Mouse (Mus musculus) cerebellum, adult 9-11 months (tissue): Measurements from ENCODE around the gene Sh3pxd2a.

Experiments used
- DNase-seq: peaks from one replicate; pipeline ENCODE4 v3.0.0; 2022

Gene Sh3pxd2a

GRCm38 (mm10) chr19:47266070-47266801 lies 198.0 kb downstream of the Sh3pxd2a start:
- no peak for DNase-seq

GRCm38 (mm10) chr19:47264322-47265092 lies 199.7 kb downstream of the Sh3pxd2a start:
- DNase-seq, result peak; percentile 82

GRCm38 (mm10) chr19:47263621-47264020 lies 200.6 kb downstream of the Sh3pxd2a start:
- DNase-seq, result no peak

GRCm38 (mm10) chr19:47261196-47261595 lies 203.0 kb downstream of the Sh3pxd2a start:
- no peak for DNase-seq

GRCm38 (mm10) chr19:47259581-47259980 lies 204.6 kb downstream of the Sh3pxd2a start:
- no peak for DNase-seq

- no peak for DNase-seq
These were observed 208.3 kb downstream of the Sh3pxd2a start for GRCm38 (mm10) chr19:47255919-47256318.

GRCm38 (mm10) chr19:47255036-47255435 lies 209.2 kb downstream of the Sh3pxd2a start:
- DNase-seq, result no peak

- DNase-seq, result no peak
These were observed 211.1 kb downstream of the Sh3pxd2a start for GRCm38 (mm10) chr19:47253053-47253628.

- DNase-seq, result no peak
These were observed 213.3 kb downstream of the Sh3pxd2a start for GRCm38 (mm10) chr19:47250931-47251330.

- DNase-seq, result no peak
These were observed 215.2 kb downstream of the Sh3pxd2a start for GRCm38 (mm10) chr19:47248906-47249568.

- no peak for DNase-seq
These were observed 215.9 kb downstream of the Sh3pxd2a start for GRCm38 (mm10) chr19:47248296-47248695.

GRCm38 (mm10) chr19:47247791-47248190 lies 216.4 kb downstream of the Sh3pxd2a start:
- peak; percentile 28 for DNase-seq

GRCm38 (mm10) chr19:47245512-47245911 lies 218.7 kb downstream of the Sh3pxd2a start:
- DNase-seq, result peak; percentile 39

GRCm38 (mm10) chr19:47242227-47242626 lies 222.0 kb downstream of the Sh3pxd2a start:
- no peak for DNase-seq

- DNase-seq, result peak; percentile 30
These were observed 223.2 kb downstream of the Sh3pxd2a start for GRCm38 (mm10) chr19:47240957-47241356.

GRCm38 (mm10) chr19:47240076-47240475 lies 224.1 kb downstream of the Sh3pxd2a start:
- no peak for DNase-seq

- peak; percentile 62 for DNase-seq
These were observed 231.1 kb downstream of the Sh3pxd2a start for GRCm38 (mm10) chr19:47233087-47233486.

GRCm38 (mm10) chr19:47232077-47232865 lies 231.9 kb downstream of the Sh3pxd2a start:
- DNase-seq, result peak; percentile 64

GRCm38 (mm10) chr19:47231389-47231788 lies 232.8 kb downstream of the Sh3pxd2a start:
- no peak for DNase-seq

GRCm38 (mm10) chr19:47230682-47231081 lies 233.5 kb downstream of the Sh3pxd2a start:
- DNase-seq, result peak; percentile 61

- no peak for DNase-seq
These were observed 234.1 kb downstream of the Sh3pxd2a start for GRCm38 (mm10) chr19:47230082-47230481.

- peak; percentile 94 for DNase-seq
These were observed 234.7 kb downstream of the Sh3pxd2a start for GRCm38 (mm10) chr19:47229461-47229860.
